Mouse (Mus musculus) heart, adult 9 months (tissue): ENCODE data around the gene Slc43a2.

Source experiments
- DNase-seq, 2 experiments: peaks; one replicate each; pipeline ENCODE4 v3.0.0; 2022; ENCODE audit warnings: low spot score in 2 of 2

Gene Slc43a2

DNA sequence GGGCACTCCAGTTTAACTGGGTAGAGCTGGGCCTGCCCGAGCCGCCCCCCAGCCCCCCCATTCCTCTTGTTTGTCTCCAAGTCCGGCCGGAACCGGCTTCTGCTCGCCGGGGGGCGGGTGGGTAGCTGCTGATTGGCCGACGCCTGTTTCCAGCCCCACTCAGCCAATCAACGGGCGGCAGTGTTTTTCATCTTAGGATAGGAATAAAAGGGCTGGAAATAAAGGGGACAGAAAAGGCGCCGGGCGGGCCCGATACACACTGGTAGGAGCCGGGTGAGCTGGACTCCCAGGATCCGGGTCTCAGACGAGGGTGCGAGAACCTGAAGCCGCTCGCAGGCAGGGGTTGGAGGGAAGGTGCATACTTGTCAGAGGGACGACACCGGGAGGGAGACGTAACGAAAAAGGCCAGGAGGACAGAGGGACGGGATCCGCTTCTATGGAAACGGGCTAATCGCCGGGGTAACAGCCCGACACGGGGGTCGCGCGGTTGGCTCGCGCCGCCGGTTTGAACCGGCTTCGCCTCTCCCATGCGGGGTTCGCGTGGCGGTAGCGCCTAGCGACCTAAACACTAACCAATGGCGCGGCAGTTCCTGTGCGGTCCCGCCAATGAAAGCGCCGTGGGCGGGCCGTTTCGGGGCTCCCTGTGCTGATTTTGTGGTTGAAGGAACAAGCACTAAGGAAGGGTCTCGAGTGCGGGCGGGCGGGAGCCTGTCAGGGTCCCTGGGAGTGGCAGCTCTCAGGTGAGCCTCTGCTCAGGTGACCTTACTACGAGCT lies at the start of gene Slc43a2:
Gene Slc43a2 (plus strand): TSS at position 226 of the 774 bp plus-strand sequence.
- peak; percentile 94 to 97 for DNase-seq

DNA sequence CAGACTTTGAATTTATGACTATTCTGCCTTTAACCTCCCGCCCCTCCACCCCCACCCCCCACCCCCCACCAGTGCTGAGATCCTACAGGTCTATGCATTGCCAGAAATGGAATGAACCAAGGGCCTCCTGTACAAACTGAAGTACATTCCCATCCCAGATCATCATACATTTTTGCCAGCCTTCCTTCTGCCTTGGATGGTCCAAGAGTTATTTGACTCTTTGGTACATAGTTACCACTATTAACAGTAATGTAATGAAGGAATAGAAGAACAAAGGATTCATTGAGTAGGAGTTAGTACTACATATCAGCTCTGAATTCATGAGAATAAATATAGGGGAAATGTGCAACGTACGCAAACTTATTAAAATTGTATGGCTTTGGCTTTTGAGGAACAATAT lies 45.3 kb upstream of the Slc43a2 start:
- no peak for DNase-seq

DNA sequence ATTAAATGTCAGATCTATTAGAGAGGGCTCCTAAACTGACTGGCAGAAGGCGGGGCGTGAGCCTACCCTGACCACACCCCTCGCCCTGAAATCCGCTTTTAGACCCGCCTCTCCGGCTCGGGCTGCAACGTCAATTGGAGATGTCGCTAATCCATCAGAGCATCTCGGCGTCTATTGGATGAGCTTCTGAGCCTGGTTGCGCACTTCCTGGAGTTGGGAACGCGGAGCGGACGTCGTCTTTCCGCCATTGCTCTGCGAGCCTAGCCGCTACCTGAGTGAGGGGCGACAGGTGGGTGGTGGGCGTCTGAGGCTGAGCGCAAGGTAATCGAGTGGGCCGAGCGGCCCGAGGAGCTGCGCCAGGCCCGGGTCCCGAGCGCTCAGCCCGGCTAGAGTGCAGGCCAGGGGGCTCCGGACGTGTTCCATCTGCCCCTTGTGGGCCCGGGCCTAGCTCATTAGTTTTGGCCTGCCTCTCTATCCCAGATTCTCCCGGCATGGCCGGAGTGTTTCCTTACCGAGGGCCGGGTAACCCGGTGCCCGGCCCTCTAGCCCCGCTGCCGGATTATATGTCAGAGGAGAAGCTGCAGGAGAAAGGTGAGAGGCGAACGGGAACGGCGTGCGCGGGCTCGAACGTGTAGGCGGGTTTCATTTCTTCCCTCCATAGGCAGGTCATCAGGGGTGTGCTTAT lies 44.8 kb upstream of the Slc43a2 start, which contains the start of gene Prpf8:
Gene Prpf8 (plus strand): TSS at position 216 of the 685 bp plus-strand sequence.
- DNase-seq, result peak; percentile 98 to 99

DNA sequence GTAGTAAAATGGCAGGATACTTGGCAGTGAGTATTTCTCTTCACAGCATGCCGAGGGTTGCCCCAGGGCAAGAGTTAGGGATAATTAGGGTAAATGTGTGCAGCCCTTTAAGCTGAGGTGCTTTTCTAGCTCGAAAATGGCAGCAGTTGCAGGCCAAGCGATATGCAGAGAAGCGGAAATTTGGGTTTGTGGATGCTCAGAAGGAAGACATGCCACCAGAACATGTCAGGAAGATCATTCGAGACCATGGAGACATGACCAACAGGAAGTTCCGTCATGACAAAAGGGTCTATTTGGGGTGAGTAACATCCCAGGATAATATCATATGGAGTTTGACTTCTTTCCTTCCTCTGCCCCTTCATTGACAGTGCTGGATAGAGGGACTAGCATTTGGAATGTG lies 44.0 kb upstream of the Slc43a2 start:
- DNase-seq, result no peak

DNA sequence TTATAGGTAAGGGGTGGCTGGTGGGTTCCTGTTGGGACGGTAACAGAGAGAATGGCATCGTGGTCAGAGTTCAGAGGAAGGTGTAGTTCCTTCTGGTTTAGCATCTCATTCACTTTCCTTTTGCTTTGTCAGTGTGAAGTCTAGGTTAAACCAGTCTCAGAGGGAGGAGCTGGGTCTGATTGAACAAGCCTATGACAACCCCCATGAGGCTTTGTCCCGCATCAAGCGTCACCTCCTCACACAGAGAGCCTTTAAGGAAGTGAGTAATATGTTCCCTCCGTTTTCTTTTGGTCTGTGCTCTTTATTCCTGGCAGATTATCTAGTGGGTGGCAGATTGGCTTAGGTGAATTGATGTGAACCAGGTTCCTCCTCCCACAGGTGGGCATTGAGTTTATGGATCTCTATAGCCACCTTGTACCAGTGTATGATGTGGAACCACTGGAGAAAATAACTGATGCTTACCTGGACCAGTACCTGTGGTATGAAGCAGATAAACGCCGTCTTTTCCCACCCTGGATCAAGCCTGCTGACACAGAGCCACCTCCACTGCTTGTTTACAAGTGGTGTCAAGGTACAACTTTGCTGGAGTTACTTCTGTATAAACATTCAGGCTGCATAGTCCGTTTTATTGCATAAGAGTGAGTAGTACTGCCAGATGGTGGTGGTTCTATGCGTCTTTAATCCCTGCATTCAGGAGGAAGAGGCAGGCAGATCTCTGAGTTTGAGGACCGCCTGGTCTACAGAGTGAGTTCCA lies 37.0 kb upstream of the Slc43a2 start:
- no peak for DNase-seq

DNA sequence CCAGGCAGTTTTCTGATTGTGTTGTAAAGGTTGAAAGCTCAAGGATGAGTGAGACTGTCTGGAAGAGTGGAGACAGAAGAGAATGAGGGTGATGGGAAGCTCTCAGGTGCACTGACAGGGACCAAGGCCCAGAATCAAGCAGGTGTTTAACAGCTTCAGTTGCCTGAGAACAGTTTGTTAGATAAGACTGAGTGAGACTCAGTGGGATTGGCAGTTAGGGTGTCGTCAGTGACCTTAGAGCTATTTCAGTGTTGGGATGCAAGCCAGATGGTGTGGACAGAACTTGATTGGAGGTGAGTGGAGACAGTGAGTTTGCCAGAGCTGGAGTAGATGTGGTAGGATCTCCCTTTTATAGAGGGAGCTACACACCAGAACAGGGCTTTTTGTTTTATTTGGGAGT lies 33.4 kb upstream of the Slc43a2 start:
- DNase-seq, result peak; percentile 40 to 54

DNA sequence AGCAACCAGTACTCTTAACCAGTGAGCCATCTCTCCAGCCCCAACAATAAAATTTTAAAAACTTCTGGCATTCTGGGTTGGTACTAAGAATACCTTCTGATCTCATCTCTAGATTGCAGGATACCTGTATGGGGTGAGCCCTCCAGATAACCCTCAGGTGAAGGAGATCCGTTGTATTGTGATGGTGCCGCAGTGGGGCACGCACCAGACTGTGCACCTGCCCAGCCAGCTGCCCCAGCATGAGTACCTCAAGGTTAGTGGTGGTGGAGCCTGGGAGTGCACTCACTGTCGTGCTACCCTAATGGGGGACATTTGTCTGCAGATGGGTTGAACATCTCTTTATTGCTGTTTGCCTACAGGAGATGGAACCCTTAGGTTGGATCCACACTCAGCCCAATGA lies 23.3 kb upstream of the Slc43a2 start:
- DNase-seq, result no peak

DNA sequence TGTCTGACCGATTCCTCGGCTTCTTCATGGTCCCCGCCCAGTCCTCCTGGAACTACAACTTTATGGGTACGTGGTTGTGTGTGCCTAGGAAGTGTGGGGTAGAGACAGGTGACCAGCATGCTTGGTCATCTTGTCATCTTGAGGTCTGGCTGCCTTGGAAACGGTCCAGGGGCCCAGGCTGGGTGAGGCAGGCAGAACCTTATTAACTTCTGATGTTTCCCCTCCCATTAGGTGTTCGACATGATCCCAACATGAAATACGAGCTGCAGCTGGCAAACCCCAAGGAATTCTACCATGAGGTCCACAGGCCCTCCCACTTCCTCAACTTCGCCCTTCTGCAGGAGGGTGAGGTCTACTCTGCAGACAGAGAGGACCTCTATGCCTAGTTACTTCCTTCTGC lies 22.6 kb upstream of the Slc43a2 start:
- peak; percentile 26 to 31 for DNase-seq

DNA sequence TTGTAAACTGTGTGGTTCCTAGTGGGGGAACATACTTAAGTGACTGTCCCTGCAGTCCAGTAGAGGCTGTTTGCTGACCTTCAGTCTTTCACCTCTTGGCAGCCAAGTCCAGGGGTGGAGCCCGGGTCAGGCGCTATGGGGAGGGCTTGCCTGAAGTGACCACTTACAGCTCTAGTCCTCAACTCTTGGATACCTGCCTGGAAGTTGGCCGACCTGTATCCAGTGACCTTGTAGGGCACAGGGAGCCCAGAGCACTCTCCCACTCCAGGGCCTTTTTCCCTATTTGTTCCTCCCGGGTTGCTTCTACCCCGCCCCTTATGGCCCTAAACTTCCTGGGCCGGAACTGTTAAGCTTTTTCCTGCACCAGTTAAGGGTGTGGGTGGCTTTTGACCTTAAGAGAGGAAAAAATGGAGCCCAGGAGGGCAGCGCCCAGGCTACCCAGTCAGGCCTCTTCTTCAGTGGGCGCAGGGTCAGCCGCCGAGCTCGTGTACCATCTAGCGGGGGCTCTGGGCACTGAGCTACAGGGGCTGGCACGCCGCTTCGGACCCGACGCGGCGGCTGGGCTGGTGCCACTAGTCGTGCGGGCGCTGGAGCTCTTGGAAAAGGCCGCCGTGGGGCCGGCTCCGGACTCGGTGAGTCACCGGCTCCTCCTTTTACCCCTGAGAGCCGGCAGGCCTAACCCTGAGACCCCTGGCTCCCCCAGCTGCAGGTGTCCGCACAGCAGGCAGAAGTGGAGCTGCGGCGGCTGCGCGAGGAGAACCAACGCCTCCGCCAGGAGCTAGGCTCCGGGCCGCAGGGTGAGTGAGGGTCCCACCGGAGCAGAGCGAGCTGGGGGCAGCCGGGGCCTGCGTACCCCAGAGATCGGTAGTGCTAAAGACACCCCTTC lies 21.5 kb upstream of the Slc43a2 start, which contains the start of gene Rilp:
Gene Rilp (plus strand): TSS at position 354 of the 886 bp plus-strand sequence.
- peak; percentile 90 to 92 for DNase-seq

DNA sequence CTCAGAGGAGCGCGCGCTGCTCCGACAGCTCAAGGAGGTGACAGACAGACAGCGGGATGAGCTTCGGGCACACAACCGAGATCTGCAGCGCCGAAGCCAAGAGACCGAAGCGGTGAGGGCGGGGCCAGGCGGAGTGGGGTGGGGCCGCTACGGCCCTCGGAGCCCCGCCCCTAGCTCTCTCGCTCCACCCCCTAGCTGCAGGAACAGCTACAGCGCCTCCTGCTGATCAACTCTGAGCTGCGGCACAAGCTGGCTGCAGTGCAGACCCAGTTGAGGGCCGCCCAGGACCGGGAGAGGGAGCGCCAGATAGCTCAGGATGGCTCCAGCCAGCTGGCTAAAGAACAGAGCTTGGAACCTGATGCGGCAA lies 20.9 kb upstream of the Slc43a2 start:
- peak; percentile 93 to 95 for DNase-seq

DNA sequence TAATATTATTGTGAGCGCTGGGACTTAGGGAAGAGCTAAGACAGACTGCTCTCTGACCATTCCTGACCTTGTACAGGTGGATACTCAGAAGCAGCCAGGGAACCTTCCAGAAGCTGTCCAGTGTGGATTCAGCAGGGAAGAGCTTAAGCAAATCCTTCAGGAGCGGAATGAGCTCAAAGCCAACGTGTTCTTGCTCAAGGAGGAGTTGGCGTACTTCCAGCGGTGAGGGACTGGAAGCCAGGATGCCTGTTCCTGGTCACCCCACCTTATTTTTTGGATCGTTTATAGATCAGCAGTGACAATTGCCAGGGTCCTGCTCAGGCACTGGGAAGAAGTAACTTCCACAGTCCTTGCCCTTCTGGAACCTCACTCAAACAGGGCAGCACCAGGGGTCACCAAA lies 20.3 kb upstream of the Slc43a2 start:
- DNase-seq, result peak; percentile 42 to 61

DNA sequence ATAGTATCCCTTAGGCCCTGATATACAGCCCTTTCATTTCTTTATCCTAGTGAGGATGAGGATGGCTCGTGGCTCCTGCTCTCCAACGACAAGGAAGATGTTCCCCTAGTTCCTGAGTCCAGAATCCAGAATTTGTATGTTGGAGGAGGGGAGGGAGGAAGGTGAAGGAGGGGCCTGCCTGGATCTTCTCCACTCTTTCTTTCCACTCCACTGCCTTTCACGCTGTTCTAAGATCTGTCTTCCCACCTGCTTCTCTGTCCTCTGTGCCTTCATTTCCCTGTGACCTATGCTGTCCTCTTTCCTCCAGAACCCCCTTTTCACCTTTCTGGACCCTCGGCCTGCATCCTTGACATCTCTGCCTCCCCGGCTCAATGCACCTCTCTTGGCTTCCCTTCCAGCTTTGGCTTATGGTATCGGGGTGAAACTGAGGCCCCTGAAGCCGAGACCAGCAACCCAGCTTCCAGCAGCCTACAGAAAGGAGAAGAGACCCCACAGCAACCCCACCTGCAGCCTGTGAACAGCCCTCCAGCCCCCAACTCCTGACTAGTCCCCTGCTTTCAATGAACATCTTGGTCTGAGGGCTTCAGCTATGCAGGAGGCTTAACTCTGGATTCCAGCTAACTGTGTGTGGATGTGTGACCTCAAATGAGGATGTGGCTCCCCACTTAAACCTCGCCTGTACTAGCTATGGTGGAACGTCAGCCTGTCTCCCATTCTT lies 19.0 kb upstream of the Slc43a2 start:
- DNase-seq, result no peak

DNA sequence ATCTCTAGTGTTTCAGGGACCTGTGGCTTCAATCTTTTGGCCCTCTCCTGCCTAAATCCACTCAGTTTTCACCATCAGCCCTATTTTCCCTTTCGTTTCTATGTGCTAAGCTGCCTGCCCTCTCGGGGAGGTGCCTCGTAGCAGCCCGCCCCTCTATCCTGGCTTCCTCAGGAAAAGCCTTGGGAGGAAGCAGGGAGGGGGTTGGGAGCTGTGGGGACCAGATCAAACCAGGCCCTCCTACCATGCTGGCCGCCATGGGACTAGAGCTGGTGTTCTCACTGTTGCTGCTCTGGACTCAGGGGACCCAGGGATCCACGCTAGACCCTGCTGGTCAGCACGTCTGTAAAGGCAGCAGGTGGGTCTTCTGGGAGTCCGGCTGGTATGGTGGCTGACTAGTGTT lies 18.2 kb upstream of the Slc43a2 start, which contains the start of gene Scarf1:
Gene Scarf1 (plus strand): TSS at position 205 of the 400 bp plus-strand sequence.
- DNase-seq, result peak; percentile 82 to 84

DNA sequence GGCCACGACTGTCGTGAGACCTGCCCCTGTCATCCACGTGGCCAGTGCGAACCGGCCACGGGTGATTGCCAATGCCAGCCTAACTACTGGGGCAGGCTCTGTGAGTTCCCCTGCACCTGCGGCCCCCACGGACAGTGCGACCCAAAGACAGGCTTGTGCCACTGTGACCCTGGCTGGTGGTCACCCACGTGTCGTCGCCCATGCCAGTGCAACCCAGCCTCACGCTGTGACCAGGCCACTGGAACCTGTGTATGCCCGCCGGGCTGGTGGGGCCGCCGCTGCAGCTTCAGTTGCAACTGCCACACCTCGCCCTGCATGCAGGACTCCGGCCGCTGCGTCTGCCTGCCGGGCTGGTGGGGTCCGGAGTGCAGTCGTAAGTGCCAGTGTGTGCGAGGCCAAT lies 16.3 kb upstream of the Slc43a2 start:
- DNase-seq, result no peak

DNA sequence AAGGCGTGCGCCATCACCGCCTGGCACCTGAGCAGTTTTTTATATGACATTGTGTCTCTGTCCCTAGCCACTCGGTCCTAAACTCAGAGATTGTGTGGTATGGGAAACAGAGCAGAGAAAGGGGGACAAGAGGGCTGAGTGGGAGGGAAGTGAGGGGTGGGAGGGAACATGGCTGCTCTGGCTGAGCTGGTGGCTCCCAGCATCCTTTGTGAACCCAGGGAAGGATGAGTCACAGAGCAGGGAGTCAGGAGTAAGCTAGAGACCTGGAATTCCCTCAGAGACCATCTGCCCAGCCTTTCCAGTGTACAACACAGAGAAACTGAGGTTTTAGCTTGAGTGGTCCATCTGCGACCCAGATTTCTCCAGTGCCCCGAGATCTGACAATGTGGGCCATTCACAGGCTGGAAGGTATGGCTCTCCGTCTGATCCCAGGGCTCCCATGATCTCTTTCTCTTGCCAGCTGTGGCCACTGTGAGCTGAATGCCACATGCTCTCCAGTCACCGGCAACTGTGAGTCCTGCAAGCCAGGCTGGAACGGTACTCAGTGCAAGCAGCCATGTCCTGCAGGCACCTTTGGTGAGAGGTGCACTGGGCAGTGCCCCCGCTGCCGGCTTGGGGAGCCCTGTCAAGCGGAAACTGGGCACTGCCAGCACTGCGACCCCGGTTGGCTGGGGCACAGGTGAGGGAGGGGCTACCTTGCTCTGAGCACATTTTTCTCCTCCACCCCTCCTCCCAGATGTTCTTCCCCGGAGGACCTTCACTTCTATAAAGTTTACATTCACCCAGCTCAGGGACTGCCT lies 11.5 kb upstream of the Slc43a2 start:
- no peak for DNase-seq

DNA sequence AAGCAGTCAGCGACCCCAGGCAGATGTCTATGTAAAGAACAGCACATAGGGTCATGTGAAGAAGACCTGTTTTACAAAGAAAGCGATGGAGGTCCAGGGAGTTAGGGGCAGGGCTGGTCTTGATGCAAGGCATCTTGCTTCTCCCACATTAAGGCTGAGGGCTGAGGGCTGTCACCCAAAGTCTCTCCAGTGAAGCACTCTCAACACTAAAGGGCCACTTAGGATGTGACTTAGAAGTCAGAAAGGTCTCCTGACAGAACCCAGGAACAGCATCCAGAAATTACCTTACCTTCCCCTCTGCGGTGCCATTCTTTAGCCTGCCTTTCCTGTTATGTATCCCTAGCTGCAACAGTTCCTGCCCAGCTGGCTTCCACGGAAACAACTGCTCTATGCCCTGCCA lies 9.9 kb upstream of the Slc43a2 start:
- DNase-seq, result no peak

DNA sequence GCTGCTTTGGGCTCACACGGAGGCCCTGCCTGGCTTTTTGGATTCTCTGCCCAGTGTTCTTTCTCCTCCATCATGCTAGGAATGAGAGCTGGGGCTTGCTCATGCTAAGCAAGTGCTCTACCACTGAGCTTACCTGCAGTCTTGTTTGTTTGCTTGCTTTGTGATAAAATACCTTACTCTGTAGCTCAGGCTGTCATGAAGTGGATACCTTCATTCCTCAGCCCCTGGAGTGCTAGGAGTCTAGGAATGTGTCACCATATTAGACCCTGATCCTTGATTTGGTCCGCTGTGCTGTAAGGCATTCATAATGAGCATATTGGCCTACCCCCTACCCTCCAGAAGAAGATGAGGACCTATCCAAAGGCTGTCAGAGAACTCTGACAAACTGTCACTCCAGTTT lies 8.7 kb upstream of the Slc43a2 start:
- no peak for DNase-seq

DNA sequence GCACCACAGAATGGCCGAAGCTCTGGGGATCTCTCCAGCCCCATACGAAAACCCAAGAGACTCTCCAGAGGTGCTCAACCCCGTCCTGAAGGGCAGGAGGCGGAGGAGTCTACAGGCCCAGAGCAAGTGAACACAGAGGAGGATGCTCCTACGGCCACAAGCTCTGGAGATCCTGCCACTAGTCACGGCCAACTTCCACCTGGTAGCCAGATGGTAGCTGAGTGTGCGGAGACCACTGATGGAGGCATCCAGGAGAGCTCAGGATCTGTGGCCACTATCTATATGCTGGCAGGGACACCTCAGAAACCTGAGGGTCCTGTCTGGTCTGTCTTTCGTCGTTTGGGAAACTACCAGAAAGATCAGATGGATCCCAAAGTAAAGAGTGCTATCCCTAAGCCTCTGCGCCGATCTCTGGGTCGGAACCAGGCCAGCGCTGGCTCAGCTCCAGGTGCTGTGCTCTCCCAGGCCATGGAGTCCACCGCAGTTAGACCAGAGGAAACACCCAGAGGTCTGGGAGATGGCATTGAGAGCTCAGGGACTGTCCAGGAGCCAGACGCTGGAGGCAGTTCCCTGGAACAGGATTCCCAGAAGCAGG lies 5.9 kb upstream of the Slc43a2 start:
- DNase-seq, result no peak

DNA sequence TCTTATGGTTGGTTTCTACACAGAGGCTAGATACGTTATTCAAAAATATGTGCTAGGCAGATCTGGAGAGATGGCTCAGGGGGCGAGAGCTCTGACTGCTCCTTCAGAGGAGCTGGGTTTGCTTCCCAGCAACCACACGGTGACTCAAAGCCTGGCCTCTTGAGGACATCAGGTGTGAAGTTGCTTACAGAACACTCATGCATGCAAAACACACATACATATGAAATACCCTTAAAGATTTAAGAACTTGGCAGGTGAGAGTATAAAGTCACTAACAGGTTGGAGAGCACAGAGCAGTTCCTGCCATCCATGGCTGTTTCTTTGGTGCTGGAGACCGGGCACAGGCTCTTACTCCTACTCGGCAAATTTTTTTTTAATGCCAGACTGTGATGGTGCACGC lies 4.6 kb upstream of the Slc43a2 start:
- DNase-seq, result no peak
